Mouse (Mus musculus) testis, adult 2 months (tissue): ENCODE data around the gene BC016579.

Experiments
- CTCF ChIP-seq: fragments of 200-500 bp; IDR thresholded peaks from 2 replicates; pipeline ENCODE4 v1.5.1; 2012; ENCODE audit warnings: low read depth, mild to moderate bottlenecking, inconsistent platforms, low read length, moderate library complexity; ENCODE audit not compliant: control insufficient read depth, insufficient read depth, insufficient replicate concordance
- POLR2A ChIP-seq: fragments of 200-500 bp; IDR thresholded peaks from 2 replicates; pipeline ENCODE4 v1.6.1; 2012; ENCODE audit warnings: low read depth, mild to moderate bottlenecking, inconsistent platforms, low read length, moderate library complexity; ENCODE audit not compliant: control insufficient read depth

DNA sequence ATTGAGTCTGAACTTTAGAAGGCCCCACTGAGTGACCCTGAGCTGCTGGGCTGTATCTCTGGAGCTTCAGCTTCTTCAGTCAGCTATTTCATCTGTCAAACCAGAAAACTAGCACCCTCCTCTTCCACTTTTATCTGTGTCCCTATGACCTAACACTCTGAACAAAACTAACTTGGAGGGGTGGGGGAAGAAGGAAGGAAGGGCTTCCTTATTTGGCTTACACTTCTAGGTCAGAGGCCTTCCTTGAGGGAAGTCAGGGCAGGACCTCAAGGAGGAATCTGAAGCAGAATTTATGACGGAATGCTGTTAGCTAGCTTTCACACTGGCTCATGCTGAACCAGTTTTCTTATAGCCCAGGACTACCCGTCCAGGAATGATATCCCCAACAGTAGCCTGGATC is 2.4 kb downstream of the BC016579 start:
- TF ChIP-seq POLR2A (no peak), CTCF (no peak)
